Mouse (Mus musculus): ENCODE measurements around the gene Aoc3. TPM values are rescaled to one million over a fixed set of nuclear protein-coding genes. Genes with fewer than 3 reads are reported as not detected.
A peak's percentile ranks its signal among the peaks of the same experiment; 100 is the strongest.

The Aoc3 gene
- polyA plus RNA-seq, 1 experiment: 0.07 TPM

DNA sequence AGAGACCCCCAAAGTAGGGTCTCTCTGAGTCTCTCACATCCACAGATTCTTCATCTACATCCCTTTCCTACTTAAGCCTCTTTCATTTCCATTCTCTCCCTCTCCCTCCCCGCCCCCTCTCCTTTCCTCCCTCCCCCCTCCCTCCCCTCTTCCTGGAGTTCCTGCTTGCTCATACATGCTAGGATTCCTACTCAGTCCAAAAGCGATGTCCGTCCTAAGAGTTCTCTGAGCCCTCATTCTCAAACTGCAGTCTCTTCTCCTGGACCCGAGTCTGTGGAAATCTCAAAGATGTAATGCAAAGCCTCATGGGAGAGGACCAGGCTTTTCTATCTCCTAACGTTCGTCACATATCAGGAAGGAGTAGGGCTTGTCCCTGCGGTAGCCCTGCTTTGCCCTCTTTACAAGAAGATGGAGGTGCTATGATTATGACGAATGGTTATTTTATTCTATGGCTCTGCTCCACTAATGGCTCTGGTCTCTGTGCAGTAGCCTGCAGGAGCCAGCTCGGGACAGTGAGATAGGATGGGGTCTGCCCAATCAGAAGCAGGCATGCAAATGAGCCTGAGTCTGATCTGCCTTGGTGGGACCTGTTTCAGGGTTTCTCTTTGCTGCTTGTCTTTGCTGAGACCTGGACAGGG, 7.8 kb downstream of the Aoc3 start:
- Histone ChIP-seq H3ac (ENCODE audit: control insufficient read depth, insufficient read length, low read depth) (peak overlapping the region; percentile 18), H3K4me3 (ENCODE audit: insufficient read depth, poor library complexity, severe bottlenecking) (no peak overlapping the region), H3K36me3 (ENCODE audit: control insufficient read depth, insufficient read depth) (no peaks in the 10 kb centered on the region), H3K79me3 (ENCODE audit: low read depth) (no peaks in the 10 kb centered on the region), H3K79me2 (ENCODE audit: control insufficient read depth, insufficient read depth) (no peaks in the 10 kb centered on the region), H3K27me3 (ENCODE audit: control insufficient read depth, insufficient read depth, insufficient read length) (peaks cover 4% of the 10 kb centered on the region)
- no peak for TF ChIP-seq MYOD1 (IDR thresholded peaks at IDR 0.05; ENCODE audit: control insufficient read depth, insufficient read length, low read depth)
- TF ChIP-seq CTCF (IDR thresholded peaks at IDR 0.05; ENCODE audit: control insufficient read depth, insufficient read depth, insufficient read length): no peak

- Histone ChIP-seq H3K4me3 (ENCODE audit: insufficient read depth, poor library complexity, severe bottlenecking) (no peak overlapping the region), H3ac (ENCODE audit: control insufficient read depth, insufficient read length, low read depth) (no peak overlapping the region), H3K79me2 (ENCODE audit: control insufficient read depth, insufficient read depth) (no peaks in the 10 kb centered on the region), H3K27me3 (ENCODE audit: control insufficient read depth, insufficient read depth, insufficient read length) (peaks cover 11% of the 10 kb centered on the region), H3K36me3 (ENCODE audit: control insufficient read depth, insufficient read depth) (no peaks in the 10 kb centered on the region), H3K79me3 (ENCODE audit: low read depth) (no peaks in the 10 kb centered on the region)
- no peak for TF ChIP-seq USF1 (IDR thresholded peaks at IDR 0.05; ENCODE audit: low read depth)
- no peak for TF ChIP-seq MYOD1 (IDR thresholded peaks at IDR 0.05; ENCODE audit: control insufficient read depth, insufficient read length, low read depth)
- TF ChIP-seq FOSL1 (IDR thresholded peaks at IDR 0.05; ENCODE audit: insufficient read depth, low read length, poor library complexity, severe bottlenecking): no peak
- TF ChIP-seq CEBPB (IDR thresholded peaks at IDR 0.05; ENCODE audit: low read depth): no peak
- TF ChIP-seq CTCF (IDR thresholded peaks at IDR 0.05; ENCODE audit: control insufficient read depth, insufficient read depth, insufficient read length): no peak
- TF ChIP-seq MAX (IDR thresholded peaks at IDR 0.05): no peak
- TF ChIP-seq MYOG (IDR thresholded peaks at IDR 0.05; ENCODE audit: control insufficient read depth, extremely low read depth, insufficient read length): no peak
These were observed 16.8 kb downstream of the Aoc3 start for GRCm38 (mm10) chr11:101347083-101347775.

DNA sequence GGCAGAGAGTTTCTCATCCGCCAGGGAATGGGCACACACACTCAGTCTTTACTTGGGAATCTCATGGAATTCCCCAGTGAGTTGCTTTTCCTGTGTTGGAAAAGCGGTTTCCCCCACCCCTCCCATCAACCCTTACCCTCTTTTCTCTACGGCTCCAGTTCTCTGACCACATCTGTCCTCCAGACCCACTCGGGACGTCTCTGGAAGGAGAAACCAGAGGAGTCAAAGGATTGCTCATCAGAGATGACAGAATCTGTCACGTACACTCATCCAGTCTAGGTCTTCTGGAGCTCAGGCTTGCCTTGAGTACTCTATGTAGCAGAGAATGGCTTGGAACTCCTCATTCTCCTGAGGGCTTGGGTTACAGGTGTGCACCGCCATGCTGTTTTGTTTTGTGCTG, 18.4 kb downstream of the Aoc3 start:
- Histone ChIP-seq H3ac (ENCODE audit: control insufficient read depth, insufficient read length, low read depth) (no peak overlapping the region), H3K79me3 (ENCODE audit: low read depth) (no peaks in the 10 kb centered on the region), H3K36me3 (ENCODE audit: control insufficient read depth, insufficient read depth) (no peaks in the 10 kb centered on the region), H3K27me3 (ENCODE audit: control insufficient read depth, insufficient read depth, insufficient read length) (peaks cover 6% of the 10 kb centered on the region), H3K4me3 (ENCODE audit: insufficient read depth, poor library complexity, severe bottlenecking) (no peak overlapping the region), H3K79me2 (ENCODE audit: control insufficient read depth, insufficient read depth) (no peaks in the 10 kb centered on the region)
- no peak for TF ChIP-seq CEBPB (IDR thresholded peaks at IDR 0.05; ENCODE audit: low read depth)
- no peak for TF ChIP-seq MAX (IDR thresholded peaks at IDR 0.05)
- TF ChIP-seq USF1 (IDR thresholded peaks at IDR 0.05; ENCODE audit: low read depth): no peak
- no peak for TF ChIP-seq MYOD1 (IDR thresholded peaks at IDR 0.05; ENCODE audit: control insufficient read depth, insufficient read length, low read depth)
- no peak for TF ChIP-seq CTCF (IDR thresholded peaks at IDR 0.05; ENCODE audit: control insufficient read depth, insufficient read depth, insufficient read length)
- TF ChIP-seq FOSL1 (IDR thresholded peaks at IDR 0.05; ENCODE audit: insufficient read depth, low read length, poor library complexity, severe bottlenecking): no peak
- TF ChIP-seq MYOG (IDR thresholded peaks at IDR 0.05; ENCODE audit: control insufficient read depth, extremely low read depth, insufficient read length): no peak

DNA sequence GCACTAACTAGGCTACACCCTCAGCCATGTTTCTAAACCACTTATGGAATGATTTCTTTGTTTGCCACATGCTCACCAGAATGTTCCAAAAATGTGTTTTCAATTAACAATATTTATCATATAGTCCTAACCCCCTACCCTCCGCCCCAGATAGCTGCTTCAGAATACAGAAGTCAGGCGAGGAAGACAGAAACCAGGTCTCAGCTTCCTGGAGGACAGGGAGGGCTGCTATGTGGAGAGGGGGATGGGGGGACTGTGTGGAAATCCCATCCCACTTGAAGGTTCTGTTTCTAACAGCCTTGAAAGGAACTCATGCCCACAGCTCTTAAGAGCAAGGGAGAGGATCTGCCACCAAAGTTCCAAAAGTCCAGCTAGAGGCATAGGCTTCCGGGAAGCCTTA, 18.8 kb downstream of the Aoc3 start:
- Histone ChIP-seq H3K79me2 (ENCODE audit: control insufficient read depth, insufficient read depth) (no peaks in the 10 kb centered on the region), H3K36me3 (ENCODE audit: control insufficient read depth, insufficient read depth) (no peaks in the 10 kb centered on the region), H3K79me3 (ENCODE audit: low read depth) (no peaks in the 10 kb centered on the region), H3K4me3 (ENCODE audit: insufficient read depth, poor library complexity, severe bottlenecking) (no peak overlapping the region), H3K27me3 (ENCODE audit: control insufficient read depth, insufficient read depth, insufficient read length) (peaks cover 10% of the 10 kb centered on the region), H3ac (ENCODE audit: control insufficient read depth, insufficient read length, low read depth) (no peak overlapping the region)
- no peak for TF ChIP-seq CEBPB (IDR thresholded peaks at IDR 0.05; ENCODE audit: low read depth)
- no peak for TF ChIP-seq FOSL1 (IDR thresholded peaks at IDR 0.05; ENCODE audit: insufficient read depth, low read length, poor library complexity, severe bottlenecking)
- no peak for TF ChIP-seq MAX (IDR thresholded peaks at IDR 0.05)
- no peak for TF ChIP-seq CTCF (IDR thresholded peaks at IDR 0.05; ENCODE audit: control insufficient read depth, insufficient read depth, insufficient read length)
- no peak for TF ChIP-seq USF1 (IDR thresholded peaks at IDR 0.05; ENCODE audit: low read depth)
- no peak for TF ChIP-seq MYOG (IDR thresholded peaks at IDR 0.05; ENCODE audit: control insufficient read depth, extremely low read depth, insufficient read length)
- TF ChIP-seq MYOD1 (IDR thresholded peaks at IDR 0.05; ENCODE audit: control insufficient read depth, insufficient read length, low read depth): no peak

DNA sequence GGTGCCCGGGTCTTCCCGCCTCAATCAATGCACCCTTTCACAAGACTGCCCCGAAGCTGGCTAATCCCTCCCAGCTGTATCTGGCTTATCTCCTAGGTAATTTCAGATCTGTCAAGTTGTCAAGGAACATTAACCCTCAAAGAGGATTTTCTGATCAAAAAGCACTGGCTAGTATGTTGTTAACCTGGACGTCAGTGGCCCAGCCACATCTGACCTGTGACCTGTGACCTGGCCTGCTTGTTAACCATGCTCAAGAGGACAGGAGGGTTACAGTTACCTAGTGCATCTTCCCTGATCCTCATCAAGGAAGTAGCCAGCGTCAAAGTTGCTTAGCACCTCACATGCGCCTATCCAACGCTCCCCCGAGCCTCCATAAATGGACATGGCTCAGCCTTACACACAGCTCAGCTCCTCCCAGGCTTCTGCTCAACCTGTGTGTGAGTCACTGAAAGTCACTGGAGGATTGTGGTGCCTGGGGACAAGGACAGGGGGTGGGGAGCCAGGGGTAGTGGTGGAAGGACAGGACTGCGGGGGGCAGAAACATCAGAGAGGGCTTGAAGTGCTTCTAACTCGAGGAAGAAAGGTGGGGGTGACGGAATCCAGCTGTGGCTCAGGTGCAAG, 20.8 kb downstream of the Aoc3 start:
- no peaks in the 10 kb centered on the region for H3K36me3 ChIP-seq (ENCODE audit: control insufficient read depth, insufficient read depth)
- no peaks in the 10 kb centered on the region for H3K79me2 ChIP-seq (ENCODE audit: control insufficient read depth, insufficient read depth)
- no peak overlapping the region for H3ac ChIP-seq (ENCODE audit: control insufficient read depth, insufficient read length, low read depth)
- H3K27me3 ChIP-seq (ENCODE audit: control insufficient read depth, insufficient read depth, insufficient read length): peaks cover 13% of the 10 kb centered on the region
- no peak overlapping the region for H3K4me3 ChIP-seq (ENCODE audit: insufficient read depth, poor library complexity, severe bottlenecking)
- no peaks in the 10 kb centered on the region for H3K79me3 ChIP-seq (ENCODE audit: low read depth)
- TF ChIP-seq CEBPB (IDR thresholded peaks at IDR 0.05; ENCODE audit: low read depth): no peak
- TF ChIP-seq CTCF (IDR thresholded peaks at IDR 0.05; ENCODE audit: control insufficient read depth, insufficient read depth, insufficient read length): no peak
- TF ChIP-seq MAX (IDR thresholded peaks at IDR 0.05): no peak
- no peak for TF ChIP-seq USF1 (IDR thresholded peaks at IDR 0.05; ENCODE audit: low read depth)
- TF ChIP-seq FOSL1 (IDR thresholded peaks at IDR 0.05; ENCODE audit: insufficient read depth, low read length, poor library complexity, severe bottlenecking): no peak

All from C2C12 (cell line).